Mouse (Mus musculus) erythroblast, embryonic 14.5 days (primary cell): ENCODE results near the gene Il17rc.

Source experiments
- GATA1 ChIP-seq: IDR thresholded peaks from 2 replicates; pipeline ENCODE4 v1.6.1; 2012; ENCODE audit warnings: low read length, inconsistent platforms, mixed read lengths
- TAL1 ChIP-seq: IDR thresholded peaks from 3 replicates; pipeline ENCODE4 v1.6.1; 2012; ENCODE audit warnings: low read length, inconsistent platforms, mixed read lengths

DNA sequence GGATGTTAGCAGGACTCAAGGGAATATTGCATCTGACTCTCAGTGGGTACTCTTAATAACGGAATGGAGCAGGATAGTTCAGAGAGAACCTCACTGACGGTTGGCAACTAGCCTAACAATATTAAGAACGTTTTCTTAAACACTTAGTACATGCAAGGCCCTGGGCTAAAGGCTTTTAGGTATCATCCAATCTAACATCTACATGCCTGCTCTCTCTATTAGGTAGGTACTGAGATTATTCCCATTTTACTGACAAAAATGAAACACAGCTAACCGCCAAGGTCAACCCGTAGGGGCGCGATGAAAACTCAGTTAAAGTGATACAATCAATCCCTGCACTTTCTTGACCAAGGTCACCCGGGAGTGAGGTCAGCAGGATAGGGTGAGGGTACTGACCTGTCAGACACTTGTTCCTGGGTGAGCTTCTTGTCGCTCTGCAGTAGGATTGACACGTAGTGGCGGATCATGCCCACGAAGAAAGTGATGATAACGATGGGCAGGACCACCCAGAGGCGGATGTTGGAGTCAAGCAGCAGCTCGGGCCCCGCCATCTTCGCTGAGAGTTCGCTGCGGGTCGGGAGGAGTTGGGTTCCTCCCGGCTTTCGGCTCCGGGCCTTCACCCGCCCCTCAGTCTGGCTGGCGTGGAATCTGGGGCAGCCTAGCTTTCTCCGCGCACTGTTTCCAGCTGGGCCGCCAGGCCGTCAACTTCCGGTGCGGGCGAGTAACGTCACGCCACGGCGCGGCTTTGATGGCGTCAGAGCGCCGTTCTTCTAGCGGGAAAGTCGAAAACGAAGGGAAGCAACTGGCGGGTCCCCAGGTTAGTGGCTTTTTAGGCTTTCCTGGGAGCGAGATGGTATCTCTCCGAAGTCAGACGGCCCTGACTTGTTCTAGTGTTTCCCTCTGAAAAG lies 60.0 kb downstream of the Il17rc start, which contains the start of the genes Emc3 and Fancd2:
- TF ChIP-seq TAL1 = no peak
- no peak; the same call in 1 of the 2 replicates for TF ChIP-seq GATA1
